Mouse (Mus musculus) C2C12 (cell line): ENCODE results near the gene Trpm8. TPM values are rescaled to one million over a fixed set of nuclear protein-coding genes. Genes with fewer than 3 reads are reported as not detected.

Source experiments
- H3K27me3 ChIP-seq: one replicate; pipeline ENCODE4 v1.6.1; 2011; ENCODE audit not compliant: control insufficient read depth, insufficient read depth, insufficient read length
- H3K36me3 ChIP-seq: one replicate; pipeline ENCODE4 v1.6.1; 2011; ENCODE audit not compliant: control insufficient read depth, insufficient read depth
- H3K4me3 ChIP-seq: one replicate; pipeline ENCODE4 v1.5.1; 2011; ENCODE audit warnings: mild to moderate bottlenecking, control low read depth; ENCODE audit not compliant: poor library complexity, insufficient read depth, severe bottlenecking
- H3K79me2 ChIP-seq: one replicate; pipeline ENCODE4 v1.6.1; 2011; ENCODE audit not compliant: control insufficient read depth, insufficient read depth
- H3K79me3 ChIP-seq: one replicate; pipeline ENCODE4 v1.6.1; 2011; ENCODE audit warnings: low read depth, control low read depth
- H3ac ChIP-seq: one replicate; pipeline ENCODE3; 2011; ENCODE audit warnings: low read depth; ENCODE audit not compliant: control insufficient read depth, insufficient read length
- CEBPB ChIP-seq: IDR thresholded peaks from one replicate; pipeline ENCODE4 v1.6.1; 2011; ENCODE audit warnings: low read depth, mild to moderate bottlenecking, control low read depth, moderate library complexity
- CTCF ChIP-seq: IDR thresholded peaks from one replicate; pipeline ENCODE4 v1.5.1; 2011; ENCODE audit not compliant: control insufficient read depth, insufficient read depth, insufficient read length
- FOSL1 ChIP-seq: IDR thresholded peaks from one replicate; pipeline ENCODE4 v1.8.0; 2011; ENCODE audit warnings: mild to moderate bottlenecking, low read length; ENCODE audit not compliant: poor library complexity, insufficient read depth, severe bottlenecking
- MAX ChIP-seq: IDR thresholded peaks from one replicate; pipeline ENCODE4 v1.6.1; 2011; ENCODE audit warnings: mild to moderate bottlenecking, control low read depth
- MYOD1 ChIP-seq: IDR thresholded peaks from one replicate; pipeline ENCODE4 v1.6.1; 2011; ENCODE audit warnings: low read depth; ENCODE audit not compliant: control insufficient read depth, insufficient read length
- MYOG ChIP-seq: IDR thresholded peaks from one replicate; pipeline ENCODE4 v1.6.1; 2011; ENCODE audit not compliant: control insufficient read depth, insufficient read length; ENCODE audit errors: extremely low read depth
- USF1 ChIP-seq: IDR thresholded peaks from one replicate; pipeline ENCODE4 v1.6.1; 2011; ENCODE audit warnings: low read depth, mild to moderate bottlenecking, control low read depth, moderate library complexity
- polyA plus RNA-seq: library from polyadenylated mRNA; unstranded; fragments of >200 nt; fragmentation: generic; extraction: Trizol; gene quantifications from one replicate; pipeline ENCODE4 v1.2.1, GENCODE M21; 2012; ENCODE audit warnings: missing spikeins

Trpm8 gene
- polyA plus RNA-seq, 1 experiment = 0.02 TPM

DNA sequence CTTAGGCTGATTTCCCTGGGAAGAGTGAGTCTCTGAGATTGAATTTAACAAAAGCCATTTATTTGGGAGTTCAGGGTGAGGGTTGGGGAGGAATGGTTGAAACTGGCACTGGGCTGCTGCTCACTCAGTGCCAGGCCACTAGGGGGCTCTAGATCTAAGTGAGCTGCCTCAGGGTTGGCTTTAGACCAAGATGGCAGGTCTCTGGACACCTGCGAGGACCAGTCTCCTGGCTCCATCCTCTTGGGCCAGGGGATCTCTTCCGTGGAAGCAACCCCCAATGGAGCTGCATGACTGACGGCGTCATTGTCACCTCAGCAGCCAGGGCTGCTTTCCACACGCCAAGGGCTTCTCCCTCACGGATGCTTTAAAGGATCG is 7.5 kb downstream of the Trpm8 start:
- no peak overlapping the region for H3ac ChIP-seq
- no peaks in the 10 kb centered on the region for H3K36me3 ChIP-seq
- H3K79me2 ChIP-seq = no peaks in the 10 kb centered on the region
- TF ChIP-seq FOSL1 (no peak), USF1 (no peak), MYOD1 (no peak), MAX (no peak), MYOG (no peak), CTCF (peak; percentile 34), CEBPB (no peak)
- no peaks in the 10 kb centered on the region for H3K27me3 ChIP-seq
- H3K79me3 ChIP-seq = no peaks in the 10 kb centered on the region
- H3K4me3 ChIP-seq = no peak overlapping the region

GRCm38 (mm10) chr1:88285652-88286051 is 8.2 kb downstream of the Trpm8 start:
- Histone ChIP-seq H3ac (no peak overlapping the region), H3K27me3 (no peaks in the 10 kb centered on the region), H3K79me2 (no peaks in the 10 kb centered on the region), H3K4me3 (no peak overlapping the region), H3K36me3 (no peaks in the 10 kb centered on the region), H3K79me3 (no peaks in the 10 kb centered on the region)
- no peak for TF ChIP-seq MYOG
- TF ChIP-seq USF1 = no peak
- no peak for TF ChIP-seq FOSL1

- no peak for TF ChIP-seq USF1
- no peak for TF ChIP-seq CEBPB
- no peak for TF ChIP-seq MYOD1
- TF ChIP-seq MAX = no peak
- no peak for TF ChIP-seq MYOG
- TF ChIP-seq CTCF = no peak
- no peak for TF ChIP-seq FOSL1
- Histone ChIP-seq H3K79me3 (no peaks in the 10 kb centered on the region), H3ac (no peak overlapping the region), H3K36me3 (no peaks in the 10 kb centered on the region), H3K79me2 (no peaks in the 10 kb centered on the region), H3K27me3 (no peaks in the 10 kb centered on the region), H3K4me3 (no peak overlapping the region)
Observed at GRCm38 (mm10) chr1:88286136-88286845, 8.8 kb downstream of the Trpm8 start.

- TF ChIP-seq USF1 (no peak), CEBPB (no peak), FOSL1 (no peak)
- no peaks in the 10 kb centered on the region for H3K36me3 ChIP-seq
- no peaks in the 10 kb centered on the region for H3K27me3 ChIP-seq
Observed at GRCm38 (mm10) chr1:88286887-88287696, 9.6 kb downstream of the Trpm8 start.

GRCm38 (mm10) chr1:88287697-88287980 is 10.2 kb downstream of the Trpm8 start:
- no peak overlapping the region for H3ac ChIP-seq
- H3K27me3 ChIP-seq = no peaks in the 10 kb centered on the region
- no peaks in the 10 kb centered on the region for H3K79me3 ChIP-seq
- no peak for TF ChIP-seq CEBPB
- peak; percentile 62 for TF ChIP-seq CTCF
- no peaks in the 10 kb centered on the region for H3K79me2 ChIP-seq
- H3K36me3 ChIP-seq = no peaks in the 10 kb centered on the region
- no peak overlapping the region for H3K4me3 ChIP-seq

More at GRCm38 (mm10) chr1:88286887-88287696, 9.6 kb downstream of the Trpm8 start:
- no peak overlapping the region for H3ac ChIP-seq
- H3K79me3 ChIP-seq = no peaks in the 10 kb centered on the region
- H3K4me3 ChIP-seq = no peak overlapping the region
- no peaks in the 10 kb centered on the region for H3K79me2 ChIP-seq

DNA sequence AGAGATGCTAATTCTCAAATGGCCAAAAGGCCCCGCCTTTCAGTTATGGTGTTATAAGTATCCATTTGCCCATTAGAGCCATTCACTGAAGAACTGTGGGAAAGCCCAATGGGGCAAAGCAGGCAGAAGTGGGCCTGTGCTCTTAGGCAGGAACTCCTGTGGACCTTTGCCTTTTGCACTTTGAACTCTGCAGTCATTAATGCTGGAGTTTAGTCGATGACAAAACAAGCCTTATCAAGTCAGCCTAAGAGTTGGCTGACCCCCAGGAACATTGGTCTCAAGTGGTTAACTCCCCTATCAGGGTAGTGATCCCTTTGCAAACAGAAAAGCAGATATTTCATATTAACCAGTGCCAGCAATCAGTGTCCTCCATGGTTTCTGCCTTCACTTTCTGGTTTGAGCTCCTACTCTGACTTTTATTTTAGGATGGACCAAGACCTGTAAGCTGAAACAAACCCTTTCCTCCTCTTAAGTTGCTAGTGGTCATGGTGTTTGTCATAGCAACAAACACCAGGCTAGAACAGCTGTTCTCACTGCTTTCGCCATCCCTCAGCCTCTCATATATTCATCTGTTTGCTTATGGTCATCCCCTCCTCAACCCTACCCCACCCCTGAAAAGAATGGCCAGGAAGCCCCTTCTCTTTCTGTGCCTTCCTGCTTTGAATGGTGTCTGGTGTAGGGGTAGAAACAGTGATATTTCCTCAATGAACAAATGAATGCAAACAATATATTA is 10.8 kb downstream of the Trpm8 start:
- TF ChIP-seq CEBPB (no peak), CTCF (no peak), USF1 (no peak), MYOD1 (no peak), MAX (no peak), FOSL1 (no peak), MYOG (no peak)
- no peaks in the 10 kb centered on the region for H3K36me3 ChIP-seq
- H3K79me3 ChIP-seq = no peaks in the 10 kb centered on the region
- H3K79me2 ChIP-seq = no peaks in the 10 kb centered on the region
- H3ac ChIP-seq = no peak overlapping the region
- no peak overlapping the region for H3K4me3 ChIP-seq
- no peaks in the 10 kb centered on the region for H3K27me3 ChIP-seq
